ENCODE assay signal across 9 mouse cellular contexts in the genomic region with DNA sequence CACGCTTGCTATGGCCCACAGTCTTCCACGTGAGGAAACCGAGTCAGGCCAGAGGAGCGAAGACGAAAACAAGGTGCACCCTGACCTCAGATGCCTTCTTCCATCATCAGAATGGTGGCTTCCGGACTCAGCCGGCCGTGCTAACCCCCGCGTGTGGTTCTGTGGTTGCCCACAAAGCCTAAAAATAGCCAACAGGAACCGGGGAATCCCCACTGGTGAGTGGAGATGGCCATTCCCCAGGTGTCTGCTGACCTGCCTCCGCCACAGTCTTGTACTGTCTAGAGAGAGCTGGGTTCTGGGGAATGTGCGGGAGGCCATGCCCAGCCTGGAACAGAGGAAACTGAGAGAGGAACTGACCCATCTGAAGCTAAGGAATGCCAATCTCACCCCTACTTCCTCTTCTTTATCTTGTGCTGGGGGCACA. TPM values are rescaled to one million over a fixed set of nuclear protein-coding genes. Genes with fewer than 3 reads are reported as not detected.
DNase-seq lines count a peak whose midpoint lies in the region; ATAC-seq lines count a peak whose summit lies in the region.
"Had no signal": no experiment of that assay in that cellular context is flagged by ENCODE, and none has a peak within 500 bp of the region (broad histone marks: within the 10 kb centered on the region; RNA-seq: fewer than 3 reads in every experiment).

No protein-coding gene starts in this region.

- intact Hi-C loops in gastrocnemius, postnatal 14 days (cut with DNase I; ENCODE audit: low total_unique reads), result no loop called here

- DNase-seq in 3134 (ENCODE audit: extremely low read depth, insufficient read length, low spot score), result peak; percentile 55
- peak; percentile 73 to 74 for DNase-seq in spleen, adult 18-20 months
- DNase-seq in left cerebral cortex, adult 8-10 months (ENCODE audit: low spot score in 2 of 2), result no peak
- no peak for DNase-seq in gastrocnemius, postnatal 14 days
- no peak for DNase-seq in retina, postnatal 1 day
- DNase-seq in ovary, postnatal 36 days (ENCODE audit: low spot score), result no peak

- ATAC-seq in CD4-positive, CD25-positive, alpha-beta regulatory T cell, adult 4 months, result peak; percentile 62
- ATAC-seq in inflammation-experienced regulatory T-cells, adult 6 months, result peak; percentile 46
- ATAC-seq: hindbrain, postnatal 0 days had no signal

RNA-seq across cellular contexts. Expression of a gene that starts 45.4 kb away (rescaled TPM):
- polyA plus RNA-seq in CD4-positive, CD25-positive, alpha-beta regulatory T cell, adult 4 months (2017; shearing (Covaris generic)), result 10 to 100 TPM; 55.1 to 95.2 TPM
- polyA plus RNA-seq in inflammation-experienced regulatory T-cells, adult 6 months (2017; shearing (Covaris generic)), result 10 to 100 TPM; 13.6 to 50.0 (median 44.7) TPM
- total RNA-seq in left cerebral cortex, adult 8-10 months (2022), result 1 to 10 TPM; 4.1 to 6.4 (median 4.7) TPM
- 1 to 10 TPM; 3.5 to 6.9 TPM for total RNA-seq in gastrocnemius, postnatal 14 days (2021)

Comparison
In these comparisons a context has a peak if more than half of its experiments do, and no peak if none do; other contexts are left out.
1. DNase-seq: peak in 3134 (single experiment) and spleen, adult 18-20 months (2 of 2); none in left cerebral cortex, adult 8-10 months (0 of 2), gastrocnemius, postnatal 14 days (single experiment), retina, postnatal 1 day (single experiment) and ovary, postnatal 36 days (single experiment).